In genomic region chr13:5714191-5714591, GRCm38 (mm10) we compare ENCODE assay signal across 9 mouse cellular contexts.
A peak's percentile ranks its signal among the peaks of the same experiment; 100 is the strongest.
DNase-seq lines count a peak whose midpoint lies in the region; ATAC-seq lines count a peak whose summit lies in the region.
"Had no signal": no experiment of that assay in that cellular context is flagged by ENCODE, and none has a peak within 500 bp of the region (broad histone marks: within the 10 kb centered on the region; RNA-seq: fewer than 3 reads in every experiment).

No protein-coding gene starts in this region.

- no peak overlapping the region for H3K27ac ChIP-seq in forebrain, embryonic 11.5 days (ENCODE audit: low read depth, low read length)
- H3K27ac ChIP-seq: hindbrain, embryonic 15.5 days had no signal

- peak; percentile 79 for ATAC-seq in frontal cortex, adult (ENCODE audit: low TSS enrichment)
- ATAC-seq in forebrain, embryonic 11.5 days (replicated peaks; ENCODE audit: low FRiP score), result no peak

- no peak overlapping the region for H3K9ac ChIP-seq in forebrain, embryonic 11.5 days (ENCODE audit: low read length)
- H3K9ac ChIP-seq: hindbrain, embryonic 15.5 days had no signal

- no peak overlapping the region for H3K4me2 ChIP-seq in forebrain, embryonic 11.5 days (ENCODE audit: low read depth, low read length, severe bottlenecking)
- H3K4me2 ChIP-seq: hindbrain, embryonic 15.5 days had no signal

- H3K4me1 ChIP-seq in forebrain, embryonic 11.5 days (replicated peaks; ENCODE audit: control insufficient read depth, insufficient read depth, low read length), result no peaks in the 10 kb centered on the region
- H3K4me1 ChIP-seq: hindbrain, embryonic 15.5 days had no signal

- H3K27me3 ChIP-seq in forebrain, embryonic 11.5 days (ENCODE audit: control insufficient read depth, insufficient read depth, low read length), result no peaks in the 10 kb centered on the region
- H3K27me3 ChIP-seq: hindbrain, embryonic 15.5 days had no signal

- WGBS in forebrain, embryonic 11.5 days, result 87% methylated on average over 12 of the region's 12 CpGs

- no peaks in the 10 kb centered on the region for H3K36me3 ChIP-seq in forebrain, embryonic 11.5 days (ENCODE audit: control insufficient read depth, insufficient read depth, low read length)
- H3K36me3 ChIP-seq: hindbrain, embryonic 15.5 days had no signal

- H3K9me3 ChIP-seq in forebrain, embryonic 11.5 days (ENCODE audit: control insufficient read depth, low read length), result no peaks in the 10 kb centered on the region
- H3K9me3 ChIP-seq: hindbrain, embryonic 15.5 days had no signal

- no peak overlapping the region for H3K4me3 ChIP-seq in forebrain, embryonic 11.5 days (ENCODE audit: low read depth, low read length)
- H3K4me3 ChIP-seq: hindbrain, embryonic 15.5 days had no signal

- no peak for DNase-seq in frontal cortex, postnatal 10 days (ENCODE audit: low spot score in 2 of 2)
- peak; percentile 59 for DNase-seq in MN1 (ENCODE audit: low spot score)
- DNase-seq in gastrocnemius, postnatal 10 days, result peak; percentile 13
- DNase-seq in kidney, adult 18-20 months, result peak; percentile 49
- DNase-seq in lung, postnatal 4 days, result peak; percentile 54 to 57
- DNase-seq in cerebellum, postnatal 14 days, result no peak
- no peak for DNase-seq in forebrain, embryonic 11.5 days (ENCODE audit: low spot score)

Comparison
In these comparisons a context has a peak if more than half of its experiments do, and no peak if none do; other contexts are left out.
1. DNase-seq: peak in MN1 (single experiment), gastrocnemius, postnatal 10 days (single experiment), kidney, adult 18-20 months (single experiment) and lung, postnatal 4 days (2 of 2); none in frontal cortex, postnatal 10 days (0 of 2), cerebellum, postnatal 14 days (0 of 2) and forebrain, embryonic 11.5 days (single experiment).